Mouse (Mus musculus) T-helper 17 cell (primary cell): ENCODE measurements around the gene Agap2.

Source experiments
- in situ Hi-C, 2 experiments: fragments of 300-600 bp; cut with MboI, MseI; formaldehyde crosslinking; loops; 1 replicate in 1 of 2; 2 replicates in 1 of 2; pipeline ENCODE4 v1.15.1; 2025; ENCODE audit warnings: high pct_unique_total_duplicates in 2 of 2

Agap2 gene

GRCm38 (mm10) chr10:127127711-127128279 is 52.7 kb downstream of the Agap2 start:
- in situ Hi-C loops, result loop anchor here in 1 of 2 experiments (5.0 kb wide), 1 partner anchor 100 kb away; no protein-coding TSS in a partner anchor

GRCm38 (mm10) chr10:127129431-127129830 is 54.3 kb downstream of the Agap2 start:
- in situ Hi-C loops, result loop anchor here in 1 of 2 experiments (5.0 kb wide), 1 partner anchor 98 kb away; no protein-coding TSS in a partner anchor

- in situ Hi-C loops, result loop anchor here in 1 of 2 experiments (10.0 kb wide), 1 partner anchor 228 kb away; the partner anchor contains the start of gene Atp23
Measured at GRCm38 (mm10) chr10:127132469-127132868, 57.4 kb downstream of the Agap2 start.

- in situ Hi-C loops, result loop anchor here in 1 of 2 experiments (10.0 kb wide), 1 partner anchor 230 kb away; the partner anchor contains the start of gene Atp23
Measured at GRCm38 (mm10) chr10:127134394-127135035, 59.4 kb downstream of the Agap2 start.

- in situ Hi-C loops, result loop anchor here in 1 of 2 experiments (10.0 kb wide), 1 partner anchor 230 kb away; the partner anchor contains the start of gene Atp23
Measured at GRCm38 (mm10) chr10:127135118-127135836, 60.2 kb downstream of the Agap2 start.

GRCm38 (mm10) chr10:127136510-127136909 is 61.4 kb downstream of the Agap2 start:
- in situ Hi-C loops, result loop anchor here in 1 of 2 experiments (10.0 kb wide), 1 partner anchor 232 kb away; the partner anchor contains the start of gene Atp23

- in situ Hi-C loops, result loop anchor here in 1 of 2 experiments (10.0 kb wide), 1 partner anchor 233 kb away; the partner anchor contains the start of gene Atp23
Measured at GRCm38 (mm10) chr10:127137896-127138295, 62.8 kb downstream of the Agap2 start.

- in situ Hi-C loops, result loop anchor here in 1 of 2 experiments (10.0 kb wide), 1 partner anchor 234 kb away; the partner anchor contains the start of gene Atp23
Measured at GRCm38 (mm10) chr10:127138328-127139141, 63.5 kb downstream of the Agap2 start.

GRCm38 (mm10) chr10:127140971-127141370 is 65.9 kb downstream of the Agap2 start:
- in situ Hi-C loops, result no loop called here

- in situ Hi-C loops, result no loop called here
Measured at GRCm38 (mm10) chr10:127141500-127141899, 66.4 kb downstream of the Agap2 start.
